Mouse (Mus musculus): ENCODE data around the gene Nudt17. TPM values are rescaled to one million over a fixed set of nuclear protein-coding genes. Genes with fewer than 3 reads are reported as not detected.
"Not testable (repeated sequence)": the region's sequence is repeated elsewhere in the genome, so short reads cannot be mapped to it uniquely, and the experiment has no call there.

Nudt17 gene
- polyA plus RNA-seq, 1 experiment, result 2.9 TPM

DNA sequence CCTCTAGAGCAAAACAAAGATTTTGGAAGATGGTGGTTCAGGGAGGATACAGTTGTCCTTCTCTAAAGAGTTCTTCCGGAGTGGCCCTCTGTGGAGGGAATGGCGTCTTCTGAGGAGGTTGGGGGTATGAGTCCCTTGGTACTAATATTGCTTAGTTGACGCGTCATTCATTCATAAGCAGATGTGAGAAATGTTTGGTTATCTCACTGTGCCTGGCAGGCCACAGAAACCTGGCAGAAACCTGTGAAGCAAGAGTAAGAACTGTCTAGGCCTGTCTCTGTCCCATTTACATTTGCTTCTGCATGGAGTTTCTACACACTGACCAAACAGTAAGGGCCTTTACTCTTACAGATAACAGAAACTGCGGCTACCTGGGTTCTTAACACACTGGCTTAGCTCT is 36.8 kb downstream of the Nudt17 start:
- no peak for DNase-seq (ENCODE audit: low spot score)

DNA sequence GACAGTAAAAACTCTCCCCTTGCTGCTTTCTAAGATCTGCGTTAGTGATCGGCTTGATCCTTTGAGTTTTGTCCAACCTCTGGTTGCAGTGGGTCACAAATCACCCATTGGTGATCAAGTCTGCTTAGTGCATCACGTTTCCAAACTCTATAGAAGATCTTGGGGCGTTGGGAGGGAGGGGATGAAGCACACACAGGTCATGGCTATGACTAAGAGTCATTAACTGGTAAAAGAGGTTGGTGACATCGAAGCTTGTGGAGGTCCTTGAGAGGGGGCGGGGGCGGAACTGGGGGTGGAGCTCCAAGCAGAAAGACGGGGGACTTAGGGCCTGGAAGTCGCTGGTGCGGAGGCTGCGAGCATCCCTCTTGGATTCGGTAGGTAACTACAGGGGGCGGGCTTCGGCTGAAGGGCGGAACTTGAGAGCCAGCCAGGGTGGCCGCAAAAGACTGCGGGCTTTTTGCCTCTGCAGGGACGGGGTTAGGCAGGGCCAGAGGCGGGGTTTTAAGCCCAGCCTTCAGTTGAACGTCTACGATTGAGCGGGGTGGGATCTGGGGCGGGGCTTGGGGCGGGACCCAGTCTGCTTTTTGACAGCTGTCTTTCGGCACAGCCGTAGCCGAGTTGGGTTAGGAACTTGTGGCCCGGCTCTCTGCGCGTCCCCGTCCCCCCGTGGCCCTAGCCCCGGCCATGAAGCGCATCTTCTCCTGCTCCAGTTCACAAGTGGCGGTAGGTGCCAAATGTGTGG is 38.5 kb downstream of the Nudt17 start, which contains the start of gene Ankrd35:
TSS of gene Ankrd35 (plus strand) at position 405 of the 742 bp plus-strand sequence.
- DNase-seq (ENCODE audit: low spot score), result peak; percentile 49

DNA sequence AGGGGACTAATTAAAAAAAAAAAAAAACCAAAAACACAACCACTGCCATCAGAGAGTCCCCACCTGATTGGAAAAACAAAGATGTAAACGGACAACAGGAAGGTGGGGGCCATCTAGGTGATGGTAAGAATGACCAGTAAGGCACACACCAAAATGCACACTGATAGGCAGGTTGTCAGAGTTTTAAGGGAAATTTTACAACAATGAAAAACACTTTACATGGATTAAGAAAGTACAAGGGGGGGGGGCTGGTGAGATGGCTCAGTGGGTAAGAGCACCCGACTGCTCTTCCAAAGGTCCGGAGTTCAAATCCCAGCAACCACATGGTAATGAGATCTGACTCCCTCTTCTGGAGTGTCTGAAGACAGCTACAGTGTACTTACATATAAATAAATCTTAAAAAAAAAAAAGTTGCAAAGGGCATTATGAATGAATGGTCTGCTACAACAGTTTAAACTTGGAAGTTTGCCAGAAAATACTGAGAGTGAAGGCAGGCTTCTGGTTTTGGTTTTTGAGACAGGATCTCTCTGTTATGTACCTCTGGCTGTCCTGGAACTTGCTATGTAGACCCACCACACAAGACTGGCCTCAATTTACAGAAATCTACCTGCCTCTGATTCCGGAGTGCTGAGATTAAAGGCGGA is 39.8 kb downstream of the Nudt17 start:
- DNase-seq (ENCODE audit: low spot score), result no peak

DNA sequence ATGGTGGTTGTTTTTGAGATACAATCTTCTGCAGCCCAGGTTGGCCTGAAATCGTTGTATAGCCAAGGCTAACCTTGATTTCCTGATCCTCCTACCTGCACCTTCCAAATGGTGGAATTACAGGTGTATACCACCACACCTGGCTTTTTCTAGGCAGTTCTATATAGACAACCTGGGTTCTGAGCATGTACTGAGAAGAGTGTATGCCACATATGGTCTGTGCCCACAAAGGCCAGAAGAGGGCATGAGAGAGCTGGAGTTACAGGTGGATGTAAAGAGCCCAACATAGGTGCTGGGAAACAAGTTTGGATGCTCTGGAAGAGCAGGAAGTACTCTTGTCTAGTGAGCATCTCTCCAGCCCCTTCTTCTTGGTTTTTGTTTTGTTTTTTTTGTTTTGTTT is 41.0 kb downstream of the Nudt17 start:
- no peak for DNase-seq (ENCODE audit: low spot score)

DNA sequence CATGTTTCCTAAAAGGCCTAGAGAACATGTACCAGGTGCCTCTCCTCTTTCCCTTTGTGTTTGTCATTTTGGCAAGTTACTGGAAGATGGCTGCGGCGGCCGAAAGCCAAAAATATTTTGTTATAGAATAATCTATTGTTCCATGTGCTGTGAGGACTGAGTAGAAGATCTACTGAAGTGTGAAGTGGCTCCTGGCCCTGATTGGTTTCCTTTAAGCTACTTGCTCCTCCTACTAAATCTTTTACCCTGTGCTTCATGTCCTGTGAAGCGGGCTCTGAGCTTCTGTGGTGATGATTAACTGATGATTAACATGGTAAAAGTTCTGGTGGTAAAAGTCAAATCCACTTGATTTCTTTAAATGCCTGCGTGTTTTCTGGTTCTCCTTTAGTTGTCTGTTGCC is 41.4 kb downstream of the Nudt17 start:
- no peak for DNase-seq (ENCODE audit: low spot score)

DNA sequence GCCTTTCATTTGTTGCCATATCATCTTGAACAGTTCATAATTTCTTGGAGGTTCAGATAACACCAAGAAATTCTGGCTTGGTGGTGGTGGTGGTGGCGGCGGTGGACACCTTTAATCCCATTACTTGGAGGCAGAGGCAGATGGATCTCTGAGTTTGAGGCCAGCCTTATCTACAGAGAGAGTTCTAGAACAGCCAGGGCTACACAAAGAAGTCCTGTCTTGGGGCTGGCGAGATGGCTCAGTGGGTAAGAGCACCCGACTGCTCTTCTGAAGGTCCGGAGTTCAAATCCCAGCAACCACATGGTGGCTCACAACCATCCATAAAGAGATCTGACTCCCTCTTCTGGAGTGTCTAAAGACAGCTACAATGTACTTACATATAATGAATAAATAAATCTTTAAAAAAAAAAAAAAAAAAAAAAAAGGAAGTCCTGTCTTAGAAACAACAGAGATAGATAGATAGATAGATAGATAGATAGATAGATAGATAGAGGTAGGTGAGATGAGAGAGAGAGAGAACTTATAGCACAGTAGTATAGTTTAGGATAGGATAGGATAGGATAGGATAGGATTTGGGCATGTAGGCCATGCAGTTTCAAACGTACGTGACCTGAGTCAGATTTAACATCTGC is 42.5 kb downstream of the Nudt17 start:
- not testable (repeated sequence) for DNase-seq (ENCODE audit: low spot score)

DNA sequence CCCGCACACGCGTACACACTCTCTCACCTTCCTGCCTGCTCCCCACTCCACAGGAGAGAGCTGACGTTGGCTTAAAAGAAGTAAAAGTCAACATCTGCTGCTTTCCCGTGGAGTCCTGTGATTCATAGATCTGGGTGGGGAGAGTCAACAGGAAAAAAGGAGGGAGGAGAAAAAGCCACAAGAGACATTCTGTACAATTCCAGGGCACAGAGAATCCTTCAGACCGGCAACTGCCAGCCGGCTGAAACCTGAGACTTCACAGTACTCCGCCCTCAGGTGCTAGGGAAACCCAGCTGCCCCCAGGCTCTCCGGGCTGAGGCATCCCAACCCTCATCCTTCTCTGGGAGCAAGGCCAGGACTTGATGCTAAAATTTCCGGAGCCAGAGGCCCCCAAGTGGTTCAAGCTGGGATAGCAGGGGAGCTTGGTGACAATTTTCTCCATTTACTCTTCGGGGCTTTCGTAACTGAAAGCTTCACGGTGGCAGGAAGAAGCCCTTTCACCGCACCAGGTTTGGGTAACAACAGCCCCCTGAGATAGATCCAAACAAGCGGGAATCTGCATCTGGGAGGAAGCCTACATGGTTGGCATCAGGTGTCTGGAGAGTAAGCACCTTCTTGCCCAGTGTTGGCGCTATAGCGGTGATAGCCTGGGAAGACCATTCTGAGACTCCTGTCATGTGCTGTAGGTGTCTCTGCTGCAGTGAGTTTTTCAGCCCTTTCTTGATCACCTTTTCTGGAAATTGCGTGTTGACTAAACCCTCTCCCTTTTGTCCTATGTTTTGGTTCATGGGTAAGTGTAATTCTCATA is 44.7 kb downstream of the Nudt17 start:
- DNase-seq (ENCODE audit: low spot score), result peak; percentile 56

DNA sequence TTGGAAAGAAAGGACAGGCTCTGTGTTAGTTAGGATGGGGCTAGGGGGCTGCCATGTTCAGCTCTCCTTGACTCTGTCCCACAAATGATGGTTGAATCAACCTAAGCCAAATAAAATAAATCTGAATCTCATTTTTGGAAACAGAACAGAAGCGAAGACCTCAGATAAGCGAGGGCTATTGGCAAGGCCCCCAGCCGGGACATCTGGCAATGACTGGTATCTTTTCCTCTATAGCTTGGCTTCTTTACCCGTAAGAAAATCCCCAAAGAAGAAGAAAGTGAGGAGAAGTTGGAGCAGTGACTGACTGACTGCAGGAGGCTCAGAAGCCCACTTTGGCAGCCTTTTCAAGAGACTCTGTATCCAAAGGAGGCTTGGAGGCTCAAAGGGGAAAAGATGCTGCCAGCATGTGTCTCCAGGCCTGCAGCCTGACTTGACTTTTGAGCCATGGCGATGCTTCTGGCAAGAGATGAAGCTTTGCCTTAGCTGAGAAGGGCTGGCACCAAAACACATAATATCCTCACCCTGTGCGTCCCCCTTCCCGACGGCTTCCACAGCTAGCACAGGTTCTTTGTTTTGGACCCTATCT is 45.5 kb downstream of the Nudt17 start:
- no peak for DNase-seq (ENCODE audit: low spot score)

DNA sequence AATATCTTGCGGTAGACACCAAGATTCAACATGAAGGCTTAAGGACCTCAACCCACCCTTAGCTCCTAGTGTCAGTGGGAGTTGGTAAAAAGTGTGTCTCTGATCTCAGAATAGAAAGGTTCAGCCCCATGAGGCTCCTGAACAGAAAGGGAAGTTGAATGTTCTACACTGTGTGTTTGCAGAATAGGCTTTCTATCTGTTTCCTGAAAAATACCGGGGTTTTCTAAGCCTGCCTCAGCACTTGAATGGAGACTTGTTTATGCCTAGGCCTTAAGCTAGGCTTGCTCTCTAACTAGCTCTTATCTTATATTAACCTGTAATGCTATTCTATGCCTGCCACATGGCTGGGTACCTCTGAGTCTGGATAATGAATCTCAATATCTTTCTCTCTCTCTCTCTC is 47.5 kb downstream of the Nudt17 start:
- DNase-seq (ENCODE audit: low spot score), result no peak

Other genes starting within 250 kb of the Nudt17 start
- gene Hfe2, start 183.4 kb downstream of the Nudt17 start, polyA plus RNA-seq (2012; rRNA removed), result 0.09 and 0.11 TPM in 2 replicates
- gene Txnip, start 150.6 kb downstream of the Nudt17 start, polyA plus RNA-seq (2012; rRNA removed), result 712 and 742 TPM in 2 replicates
- not detected in 2 replicates for gene Gm16253, start 131.6 kb downstream of the Nudt17 start, polyA plus RNA-seq (2012; rRNA removed)
- gene Polr3gl, start 114.4 kb downstream of the Nudt17 start, polyA plus RNA-seq (2012; rRNA removed), result 44.4 and 59.0 TPM in 2 replicates
- gene Ankrd34a, start 111.9 kb downstream of the Nudt17 start, polyA plus RNA-seq (2012; rRNA removed), result 0.70 and 1.1 TPM in 2 replicates
- 57.6 and 66.0 TPM in 2 replicates for gene Lix1l, start 107.4 kb downstream of the Nudt17 start, polyA plus RNA-seq (2012; rRNA removed)
- 31.0 and 41.8 TPM in 2 replicates for gene Rbm8a, start 78.6 kb downstream of the Nudt17 start, polyA plus RNA-seq (2012; rRNA removed)
- 40.6 and 50.2 TPM in 2 replicates for gene Pex11b, start 73.2 kb downstream of the Nudt17 start, polyA plus RNA-seq (2012; rRNA removed)
- gene Gm42957, start 73.1 kb downstream of the Nudt17 start, polyA plus RNA-seq (2012; rRNA removed), result 0.08 and 0.09 TPM in 2 replicates
- 3.5 and 3.8 TPM in 2 replicates for gene Itga10, start 63.0 kb downstream of the Nudt17 start, polyA plus RNA-seq (2012; rRNA removed)
- gene Ankrd35, start 38.4 kb downstream of the Nudt17 start, polyA plus RNA-seq (2012; rRNA removed), result 9.5 TPM in 2 replicates
- 45.8 and 47.6 TPM in 2 replicates for gene Pias3, start 12.2 kb downstream of the Nudt17 start, polyA plus RNA-seq (2012; rRNA removed)
- 32.7 and 35.8 TPM in 2 replicates for gene Polr3c, start 19.1 kb upstream of the Nudt17 start, polyA plus RNA-seq (2012; rRNA removed)
- 29.3 and 31.0 TPM in 2 replicates for gene Rnf115, start 19.1 kb upstream of the Nudt17 start, polyA plus RNA-seq (2012; rRNA removed)
- 0.04 TPM in 1 of 2 replicates, not detected in the other for gene Pdzk1, start 120.7 kb upstream of the Nudt17 start, polyA plus RNA-seq (2012; rRNA removed)
- gene Cd160, start 120.8 kb upstream of the Nudt17 start, polyA plus RNA-seq (2012; rRNA removed), result 0.29 and 0.78 TPM in 2 replicates
- gene Gja5, start 196.1 kb upstream of the Nudt17 start, polyA plus RNA-seq (2012; rRNA removed), result 4.4 and 5.5 TPM in 2 replicates
- 10.4 and 11.5 TPM in 2 replicates for gene Gpr89, start 196.8 kb upstream of the Nudt17 start, polyA plus RNA-seq (2012; rRNA removed)
- not detected in 2 replicates for gene Gja8, start 217.5 kb upstream of the Nudt17 start, polyA plus RNA-seq (2012; rRNA removed)